Mouse (Mus musculus): ENCODE data around the gene Tubb4b. TPM values are rescaled to one million over a fixed set of nuclear protein-coding genes. Genes with fewer than 3 reads are reported as not detected.
A peak's percentile ranks its signal among the peaks of the same experiment; 100 is the strongest.

The Tubb4b gene
- total RNA-seq, 4 experiments from 2014 or later: 332 to 365 (median 345) TPM

DNA sequence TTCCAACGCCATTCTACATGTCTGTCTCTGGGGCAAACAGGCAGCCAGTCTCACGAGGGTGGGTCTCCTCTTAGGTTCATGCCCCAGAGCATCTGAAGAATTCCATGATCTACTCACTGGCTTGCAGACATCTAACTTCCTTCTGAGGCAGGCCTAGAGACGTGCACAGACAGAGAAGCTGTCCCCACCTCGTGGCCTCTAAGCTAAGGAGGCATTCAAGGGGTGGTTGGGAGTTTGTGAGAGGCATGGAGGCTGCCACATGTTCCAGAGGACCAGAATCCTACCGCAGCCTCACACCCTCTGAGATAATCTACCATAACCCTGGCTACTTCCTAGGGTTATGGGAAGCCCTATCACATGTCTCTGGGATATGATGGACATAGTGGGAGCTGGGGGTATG is 30.5 kb downstream of the Tubb4b start:
- DNase-seq (ENCODE audit: low spot score in 2 of 2): no peak

DNA sequence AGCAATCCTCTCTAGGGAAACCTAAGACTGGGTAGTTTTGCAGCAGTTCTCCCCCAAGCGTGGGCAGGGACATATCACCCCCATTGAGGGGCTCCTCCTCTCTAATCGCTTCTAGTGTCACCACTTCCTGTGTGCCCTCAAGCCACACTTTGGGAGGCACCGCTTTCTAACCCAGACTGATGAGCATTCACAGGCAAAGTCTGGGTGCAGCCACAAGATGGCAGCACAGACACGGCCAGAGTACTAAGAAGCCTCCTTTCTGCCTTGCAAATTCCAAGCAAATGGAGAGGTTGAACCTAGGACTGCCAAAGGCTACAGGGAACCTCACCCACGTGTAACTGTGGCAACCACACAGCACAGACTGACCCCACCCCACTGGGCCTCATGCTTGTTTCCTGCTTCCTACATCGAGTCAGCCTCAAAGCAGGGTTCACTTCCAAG is 31.2 kb downstream of the Tubb4b start:
- DNase-seq (ENCODE audit: low spot score in 2 of 2): peak in 1 of 2 experiments; percentile 69

DNA sequence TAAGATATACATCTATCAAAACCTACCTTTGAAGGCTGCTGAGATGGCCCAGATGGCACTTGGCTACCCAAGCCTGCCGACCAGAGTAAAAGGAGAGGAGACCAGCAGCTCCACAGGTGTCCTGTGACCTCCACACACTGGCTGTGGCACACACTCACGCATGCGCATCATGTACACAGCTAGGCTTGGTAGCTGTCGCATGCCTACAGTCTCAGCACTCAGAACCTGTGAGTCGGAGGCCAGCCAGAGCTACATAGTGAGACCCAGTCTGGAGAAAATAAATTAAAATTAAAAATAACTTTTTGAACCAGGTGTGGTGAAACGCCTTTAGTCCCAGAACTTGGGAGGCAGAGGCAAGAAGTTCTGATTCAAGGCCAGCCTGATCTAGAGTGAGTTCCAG is 36.7 kb downstream of the Tubb4b start:
- no peak for DNase-seq (ENCODE audit: low spot score in 2 of 2)

DNA sequence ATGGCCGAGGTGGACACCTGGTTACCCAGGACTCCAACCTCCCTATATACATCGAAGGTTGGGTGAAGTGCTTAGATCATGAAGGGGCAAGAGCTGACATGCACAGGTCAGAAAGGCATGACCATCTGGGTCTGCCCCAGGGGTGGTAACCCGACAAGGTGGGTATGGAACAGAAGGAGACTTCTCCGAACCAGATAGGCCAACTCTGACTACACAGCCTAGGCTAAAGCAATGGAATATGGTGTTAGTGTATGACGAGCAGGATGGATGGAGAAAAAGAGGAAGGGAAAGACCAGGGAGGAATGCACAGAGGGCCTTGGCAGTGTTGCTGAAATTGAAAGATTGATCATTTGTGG is 37.9 kb downstream of the Tubb4b start:
- DNase-seq (ENCODE audit: low spot score in 2 of 2): no peak

DNA sequence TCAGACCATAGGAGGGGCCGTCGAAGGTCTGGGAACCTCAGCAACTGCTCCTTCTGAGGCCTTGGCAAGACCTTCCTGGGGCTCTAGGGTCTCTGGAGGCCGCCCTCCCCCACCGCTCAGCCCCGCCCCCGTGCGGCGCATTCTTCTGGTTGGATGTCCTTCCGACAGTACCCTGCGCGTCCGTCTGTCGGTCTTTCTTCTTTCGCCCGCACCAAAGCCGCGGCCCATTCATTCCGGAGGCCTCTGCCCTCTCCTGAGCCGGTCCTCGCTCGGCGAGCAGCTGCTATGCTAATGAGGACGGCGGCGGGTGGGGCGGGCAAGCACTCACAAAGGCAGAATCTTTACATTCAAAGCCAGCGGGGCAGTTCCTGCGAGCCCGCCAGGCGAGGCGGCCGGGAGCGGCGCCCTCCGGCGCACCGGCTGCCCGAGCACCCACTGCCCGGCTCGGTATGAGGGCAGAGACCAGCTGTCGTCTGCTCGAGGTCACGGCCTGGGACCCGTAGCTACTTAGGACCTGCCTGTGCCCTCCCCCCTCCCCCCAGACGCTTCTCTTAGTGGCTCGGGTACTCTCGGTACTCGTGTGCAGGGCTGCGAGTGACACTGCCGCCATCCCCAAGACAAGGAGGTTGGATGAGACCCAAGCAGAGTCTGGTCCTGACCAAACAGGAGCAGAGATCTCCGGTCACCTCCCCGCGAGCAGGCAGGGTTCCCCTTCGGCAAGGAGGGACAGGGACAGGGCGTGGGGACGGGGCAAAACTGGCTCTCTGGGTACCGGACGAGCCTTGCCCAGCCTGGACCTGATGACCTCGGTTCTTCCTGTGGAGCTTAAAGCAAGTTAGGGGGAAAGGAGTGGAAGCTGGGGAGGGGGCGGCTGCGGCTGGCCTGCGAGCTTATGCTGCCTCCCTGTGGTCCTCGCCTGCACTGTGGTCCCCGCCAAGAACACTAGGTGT is 38.6 kb downstream of the Tubb4b start:
- no peak for DNase-seq (ENCODE audit: low spot score in 2 of 2)

DNA sequence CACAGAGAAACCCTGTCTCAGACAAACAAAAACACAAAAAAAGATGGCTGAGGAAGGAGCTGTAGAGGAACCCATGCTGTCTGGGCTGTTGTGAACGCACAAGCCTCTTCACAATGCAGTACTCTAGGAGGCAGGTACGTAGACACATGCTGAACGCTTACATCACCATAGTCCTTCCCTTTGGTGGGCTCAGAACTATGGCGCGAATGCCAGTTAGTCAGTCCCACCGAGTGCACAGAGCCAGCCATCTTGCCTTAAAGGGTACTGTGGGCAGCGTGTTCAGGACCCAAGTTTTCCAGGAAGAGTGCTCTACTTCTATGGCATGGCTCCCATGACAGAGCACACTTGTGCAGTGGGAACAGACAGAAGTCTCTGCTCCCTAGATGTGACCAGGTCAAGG is 40.0 kb downstream of the Tubb4b start:
- no peak for DNase-seq (ENCODE audit: low spot score in 2 of 2)

DNA sequence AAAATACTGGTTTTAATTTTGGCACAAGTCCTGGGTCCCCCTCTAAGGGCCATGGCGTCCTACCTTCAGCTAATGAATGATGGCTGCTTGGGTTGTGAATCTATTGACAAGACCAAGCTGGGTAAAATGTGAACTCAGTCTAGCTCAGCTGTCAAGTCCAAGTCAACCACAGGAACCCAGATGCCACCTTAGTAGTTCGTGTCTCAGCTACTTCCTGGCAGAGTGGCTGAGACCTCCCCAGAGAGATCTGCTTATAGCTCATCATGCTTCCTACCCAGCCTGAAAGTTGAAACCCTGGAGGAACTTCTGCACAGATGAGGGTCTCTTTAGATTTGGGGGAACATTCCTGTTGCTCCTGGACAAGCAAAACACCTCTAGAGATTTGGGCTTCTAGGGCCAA is 41.2 kb downstream of the Tubb4b start:
- DNase-seq (ENCODE audit: low spot score in 2 of 2): no peak

DNA sequence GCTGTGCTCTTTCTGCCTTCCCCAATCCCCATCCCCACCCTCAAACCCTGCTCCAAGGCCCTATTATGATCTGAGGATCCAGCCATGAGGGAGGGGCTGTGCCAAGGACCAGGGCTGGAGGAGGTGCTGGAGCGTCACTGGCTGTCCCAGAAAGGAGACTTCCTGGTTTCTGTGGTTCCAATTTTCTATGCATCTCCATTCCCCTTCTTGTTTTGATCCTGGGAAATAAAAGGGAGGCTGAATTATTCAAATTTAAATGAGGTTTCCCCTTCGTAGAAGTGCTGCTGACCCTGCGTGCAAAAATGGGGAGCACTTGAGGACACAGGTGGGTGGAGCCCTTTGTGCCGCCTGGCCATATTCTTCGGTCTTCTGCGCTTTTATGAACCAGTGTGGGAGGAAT is 41.8 kb downstream of the Tubb4b start:
- DNase-seq (ENCODE audit: low spot score in 2 of 2): no peak

DNA sequence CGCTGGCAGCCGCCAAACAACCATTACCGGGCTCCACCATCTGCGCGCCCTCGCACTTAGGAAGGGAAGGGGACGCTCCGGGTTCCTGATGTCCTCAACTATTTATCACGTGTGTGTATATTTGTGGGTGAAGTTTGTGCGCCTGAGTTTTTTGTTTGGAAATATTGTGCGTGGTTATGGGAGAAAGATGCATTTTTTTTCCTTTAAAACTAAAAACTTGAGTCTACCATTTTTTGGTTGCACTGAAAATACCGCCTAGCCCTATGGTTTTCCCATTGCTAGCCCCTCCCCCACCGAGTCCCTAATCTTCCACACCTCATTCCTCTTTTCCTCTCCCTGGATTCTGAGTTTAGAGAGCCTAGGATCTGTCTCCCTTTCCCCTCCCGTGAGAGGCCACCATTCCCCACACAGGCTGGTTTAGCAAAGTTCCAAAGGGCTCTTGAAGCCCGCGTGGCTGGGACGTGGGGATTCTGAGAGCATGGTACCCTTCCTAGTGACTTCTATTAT is 42.6 kb downstream of the Tubb4b start:
- DNase-seq (ENCODE audit: low spot score in 2 of 2): no peak

DNA sequence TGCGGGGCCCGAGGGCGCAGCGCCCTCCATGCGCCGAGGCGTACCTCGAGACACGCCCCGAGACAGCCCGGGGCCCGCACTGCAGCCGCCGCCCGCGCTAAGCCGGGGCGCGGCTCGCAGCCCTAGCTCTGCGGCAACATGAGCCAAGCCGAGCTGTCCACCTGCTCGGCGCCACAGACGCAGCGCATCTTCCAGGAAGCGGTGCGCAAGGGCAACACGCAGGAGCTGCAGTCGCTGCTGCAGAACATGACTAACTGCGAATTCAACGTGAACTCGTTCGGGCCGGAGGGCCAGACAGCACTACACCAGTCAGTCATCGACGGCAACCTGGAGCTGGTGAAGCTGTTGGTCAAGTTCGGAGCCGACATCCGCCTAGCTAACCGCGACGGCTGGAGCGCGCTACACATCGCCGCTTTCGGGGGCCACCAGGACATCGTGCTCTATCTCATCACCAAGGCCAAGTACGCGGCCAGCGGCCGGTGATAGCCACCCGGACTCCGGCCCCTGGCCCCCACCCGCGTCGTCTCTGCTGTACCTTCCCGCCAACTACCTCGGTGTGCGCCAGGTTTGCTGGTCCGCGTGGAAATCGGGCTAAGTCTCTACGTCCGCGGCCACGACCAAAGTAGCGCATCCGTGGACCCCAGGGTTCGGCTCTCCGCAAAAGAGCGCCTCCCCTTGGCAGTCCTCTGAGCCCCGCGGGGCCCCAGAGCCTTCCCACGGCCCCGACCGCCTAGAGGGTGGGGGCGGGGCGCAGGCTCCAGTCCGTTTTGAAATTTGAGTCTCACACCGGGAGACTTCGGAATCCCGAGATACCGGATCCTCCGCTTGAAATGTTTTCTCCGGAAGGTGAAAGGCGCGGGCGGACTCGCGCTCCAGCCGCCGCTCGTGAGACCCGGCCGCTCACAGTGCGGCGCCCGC is 43.3 kb downstream of the Tubb4b start:
- DNase-seq (ENCODE audit: low spot score in 2 of 2): no peak

DNA sequence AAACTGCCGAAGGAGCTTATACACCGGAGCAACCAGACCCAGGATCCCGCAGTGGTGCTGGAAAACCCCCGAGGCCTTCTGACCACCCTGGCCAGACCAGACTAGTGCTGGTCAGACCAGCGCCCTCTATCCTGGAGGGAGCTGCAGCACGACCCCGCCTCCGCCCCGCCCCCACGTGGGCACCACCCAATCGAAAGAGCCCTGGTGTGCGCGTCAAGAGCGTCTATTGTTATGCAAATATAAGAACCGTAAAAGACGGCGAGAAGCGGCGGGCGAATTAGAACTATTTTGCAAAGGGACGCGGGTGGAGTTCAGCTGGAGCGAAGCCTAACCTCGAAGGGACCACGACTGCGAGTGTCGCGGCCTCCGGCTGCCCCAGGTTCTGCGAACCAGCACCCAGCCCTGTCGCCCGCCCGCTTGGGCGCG is 44.0 kb downstream of the Tubb4b start, which contains the start of gene Nrarp:
TSS of gene Nrarp (plus strand) at position 281 of the 426 bp plus-strand sequence.
- DNase-seq (ENCODE audit: low spot score in 2 of 2): peak; percentile 83 to 93

DNA sequence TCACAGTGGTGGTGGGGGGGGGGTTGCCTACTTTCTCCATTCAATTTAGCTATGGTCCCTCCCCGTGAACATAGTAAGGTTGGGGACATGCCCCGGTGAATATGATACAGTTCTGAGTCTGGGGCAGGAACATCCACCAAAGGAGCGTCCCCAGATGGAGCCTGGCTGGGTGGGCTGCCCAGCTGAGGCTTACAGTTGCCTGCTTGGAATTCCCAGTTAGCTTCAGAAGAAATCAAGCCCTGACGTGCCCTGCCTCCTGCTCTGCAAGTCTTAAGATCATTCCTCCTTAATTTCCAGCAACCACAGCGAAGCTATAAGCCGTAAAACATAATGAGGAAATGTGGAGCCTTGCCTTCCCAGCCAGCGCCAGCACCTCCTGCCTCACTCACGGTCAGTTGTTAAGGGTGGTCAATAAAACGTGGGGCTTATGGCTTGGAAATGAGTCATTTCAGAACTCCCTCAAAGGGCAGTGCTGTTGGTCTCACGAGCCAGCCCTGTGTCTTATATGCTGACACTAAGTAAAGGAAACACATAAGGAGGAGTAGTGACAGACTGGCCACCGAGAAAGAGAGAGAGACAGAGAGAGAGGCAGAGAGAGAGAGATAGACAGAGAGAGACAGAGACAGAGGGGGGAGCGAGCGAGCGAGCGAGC is 44.8 kb downstream of the Tubb4b start:
- no peak for DNase-seq (ENCODE audit: low spot score in 2 of 2)

DNA sequence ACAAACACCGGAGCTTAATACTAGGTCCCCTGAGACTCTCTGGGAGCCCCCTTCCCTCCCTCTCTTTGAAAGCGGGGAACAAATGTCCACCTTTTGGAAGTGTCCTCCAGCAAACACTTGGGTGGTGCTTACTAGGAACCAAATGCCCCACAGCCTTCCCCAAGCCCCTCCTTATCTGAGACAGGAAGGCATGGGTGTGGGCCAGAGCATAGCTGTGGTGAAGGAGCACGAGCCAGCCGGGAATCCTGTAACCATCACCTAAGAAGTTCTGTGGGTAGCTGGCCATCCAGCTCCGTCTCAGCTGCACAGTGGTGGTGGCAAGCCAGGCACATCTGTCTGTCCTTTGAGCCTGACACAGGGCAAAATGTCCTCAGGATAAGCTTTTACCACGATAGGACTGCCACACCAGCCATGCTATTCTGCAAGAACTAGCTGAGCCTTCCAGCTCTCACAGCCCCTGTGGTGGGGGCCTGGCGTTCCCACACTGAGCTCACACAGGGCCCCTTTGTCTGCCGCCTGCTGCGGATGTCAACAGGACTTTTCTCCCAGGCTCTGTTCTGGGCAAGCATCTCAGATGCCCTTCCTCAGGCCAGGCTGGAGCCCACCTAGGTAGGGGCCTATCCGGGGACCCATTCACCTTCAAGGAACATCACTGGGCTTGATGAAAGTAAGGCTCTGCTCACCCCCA is 46.1 kb downstream of the Tubb4b start:
- DNase-seq (ENCODE audit: low spot score in 2 of 2): no peak

DNA sequence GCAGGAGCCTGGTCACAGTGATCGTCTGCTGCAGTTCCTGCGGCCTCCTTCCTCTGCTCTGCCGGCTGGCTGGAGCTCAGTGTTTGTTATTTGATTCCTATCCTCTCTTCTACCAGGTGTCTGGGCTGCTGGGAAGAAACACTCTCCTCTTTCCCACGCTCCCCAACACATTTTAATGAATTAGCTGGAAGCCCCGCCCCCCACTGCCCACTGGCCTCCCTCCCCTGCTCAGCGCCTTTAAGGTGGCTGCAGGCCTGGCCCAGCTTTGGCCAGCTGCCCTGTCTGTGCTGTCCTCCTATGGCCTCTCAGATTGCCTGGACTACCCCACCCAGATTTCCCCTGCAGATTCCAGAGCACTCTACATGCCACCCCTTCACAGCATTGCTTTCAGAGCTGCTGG is 46.8 kb downstream of the Tubb4b start:
- no peak for DNase-seq (ENCODE audit: low spot score in 2 of 2)

DNA sequence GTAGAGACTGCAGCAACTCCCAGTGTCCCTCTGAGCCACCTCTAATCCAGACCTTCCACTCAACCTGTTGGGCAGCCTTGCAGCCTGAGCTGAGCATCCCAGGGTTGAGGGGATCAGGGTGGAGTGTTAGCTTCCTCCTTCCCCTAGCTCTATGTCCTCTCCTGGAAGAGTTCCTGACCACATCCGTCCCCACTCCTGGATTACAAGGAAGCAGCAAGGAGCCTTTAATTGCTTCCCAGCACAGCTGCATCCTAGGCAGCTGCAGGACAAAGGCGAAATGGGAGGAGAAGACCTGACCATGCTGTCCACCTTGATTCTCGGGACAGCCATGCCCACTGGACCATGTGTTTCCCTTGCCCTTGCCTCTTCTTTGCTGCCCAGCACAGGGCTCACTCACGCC is 47.4 kb downstream of the Tubb4b start:
- DNase-seq (ENCODE audit: low spot score in 2 of 2): no peak

DNA sequence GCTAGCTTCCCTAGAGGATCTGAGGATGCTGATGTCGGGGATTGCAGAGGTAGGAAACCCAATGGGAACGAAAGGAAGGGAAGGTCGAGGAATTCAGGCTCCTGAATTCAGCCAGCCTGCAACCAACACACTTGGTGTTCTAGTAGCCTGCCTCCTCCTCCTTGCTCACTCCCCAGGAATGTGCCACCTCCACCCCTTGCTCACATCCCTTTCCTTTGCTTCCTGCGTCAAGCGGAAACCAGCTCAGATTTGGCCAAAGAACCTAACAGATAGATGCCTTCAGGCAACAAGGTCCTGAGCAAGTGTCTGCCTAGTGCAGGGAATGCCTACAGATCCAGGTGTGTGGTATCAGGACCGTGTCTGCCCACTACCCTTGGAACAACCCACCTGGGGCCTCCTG is 47.9 kb downstream of the Tubb4b start:
- DNase-seq (ENCODE audit: low spot score in 2 of 2): no peak

DNA sequence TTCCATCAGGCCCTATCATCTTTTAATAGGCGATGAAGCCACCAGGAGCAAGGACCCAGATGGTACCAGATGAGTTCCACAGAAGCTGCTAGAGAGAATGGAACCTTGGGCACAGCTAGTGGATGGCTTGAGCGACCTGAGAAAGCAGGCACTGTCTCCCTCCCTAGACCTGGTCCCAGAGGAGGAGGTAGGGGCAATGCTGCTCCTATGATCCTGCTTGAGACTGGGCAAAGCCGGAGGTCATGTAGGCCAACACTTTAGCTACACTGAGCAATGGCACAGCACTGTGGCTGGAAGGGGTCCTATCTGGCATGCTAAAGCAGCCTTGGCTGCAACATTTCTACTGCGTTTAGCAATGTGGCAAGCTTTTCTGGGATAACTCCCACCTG is 48.8 kb downstream of the Tubb4b start:
- DNase-seq (ENCODE audit: low spot score in 2 of 2): no peak

DNA sequence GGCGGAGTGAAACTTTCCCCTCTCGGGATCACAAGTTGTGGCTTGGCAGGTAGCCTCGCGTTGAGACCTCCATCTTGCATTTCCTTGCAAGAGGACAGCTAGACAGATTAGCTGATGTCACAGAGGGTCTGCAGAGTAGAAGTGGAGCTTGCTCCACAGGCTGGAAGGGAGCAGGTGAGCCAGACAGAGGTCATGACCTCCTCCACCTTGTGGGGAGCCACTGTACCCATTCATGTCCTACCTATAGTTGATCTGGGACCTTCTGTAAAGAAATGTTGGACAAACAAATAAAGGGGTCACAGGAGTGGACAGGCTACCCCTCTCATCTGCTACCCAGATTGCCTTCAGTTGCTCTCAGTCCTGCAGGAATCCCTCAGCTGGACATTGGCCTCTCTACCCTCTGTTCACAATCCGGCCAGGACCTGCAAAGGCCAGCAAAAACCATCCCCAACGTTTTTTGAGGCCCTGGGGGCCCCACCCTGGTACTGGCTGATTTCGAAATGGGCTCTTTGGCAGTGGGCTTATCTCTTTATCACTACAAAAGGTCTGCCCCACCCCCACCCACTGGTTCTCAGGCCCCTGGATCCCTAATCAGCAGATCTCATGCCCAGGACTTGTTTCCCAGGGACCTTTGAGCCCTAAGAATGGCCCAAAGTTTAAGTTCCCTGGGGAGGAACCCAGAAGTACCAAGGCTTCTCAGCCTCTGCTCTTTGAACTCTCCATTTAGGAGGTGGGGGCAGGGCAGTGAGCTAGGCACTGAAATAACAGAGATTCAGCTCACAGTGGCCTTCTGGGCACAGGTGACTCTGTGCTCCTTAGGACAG is 49.4 kb downstream of the Tubb4b start:
- DNase-seq (ENCODE audit: low spot score in 2 of 2): no peak

DNA sequence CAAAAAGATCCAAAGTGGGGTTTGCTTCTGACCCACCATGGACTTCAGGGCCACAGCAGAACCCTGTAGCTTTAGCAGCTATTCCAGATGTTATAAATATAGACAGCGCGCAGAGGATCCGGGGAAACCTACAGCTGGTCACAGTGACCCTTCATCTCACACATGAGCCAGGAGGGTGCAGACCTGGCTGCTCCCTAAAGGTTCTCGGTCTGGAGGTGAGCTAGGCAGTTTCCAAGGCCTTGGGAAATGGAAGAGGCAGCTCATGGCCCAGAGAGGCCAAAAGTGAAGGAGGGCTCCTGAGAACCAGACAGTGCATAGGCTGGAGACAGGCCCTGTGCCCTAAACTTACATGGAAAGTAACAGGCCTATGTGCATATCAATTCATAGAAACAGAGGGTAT is 50.7 kb downstream of the Tubb4b start:
- no peak for DNase-seq (ENCODE audit: low spot score in 2 of 2)

DNA sequence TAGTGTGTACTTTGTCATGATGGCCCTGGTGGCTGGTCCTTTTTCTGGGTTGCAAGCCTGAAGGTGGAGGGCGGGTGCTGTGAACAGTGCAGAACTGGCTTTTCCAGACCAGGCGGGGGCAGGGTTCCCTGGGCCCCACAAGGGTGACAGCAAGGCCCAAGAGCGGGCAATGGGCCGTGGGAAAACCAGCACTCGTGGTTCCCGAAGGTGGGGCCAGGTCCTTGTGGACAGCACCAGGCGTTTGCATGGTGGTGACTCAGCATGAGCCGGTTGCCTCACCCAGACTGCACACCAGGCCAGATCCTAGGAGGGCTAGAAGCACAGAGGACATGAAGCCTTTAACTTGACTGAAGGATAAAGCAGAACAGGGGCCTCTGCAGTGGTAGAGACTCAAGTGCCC is 51.9 kb downstream of the Tubb4b start:
- DNase-seq (ENCODE audit: low spot score in 2 of 2): no peak

Data from left cerebral cortex, adult 8-10 months (tissue).